Mouse (Mus musculus) lung, embryonic 15.5 days (tissue): ENCODE results near the gene Slc8a2. TPM values are rescaled to one million over a fixed set of nuclear protein-coding genes. Genes with fewer than 3 reads are reported as not detected.

ENCODE experiments used
- ATAC-seq: fragments of 200-750 bp; cut with Nextera tagmentation; 2 replicates; pipeline ENCODE4 v1.8.0; 2017; ENCODE audit warnings: moderate number of reproducible peaks, borderline replicate concordance; ENCODE audit not compliant: low FRiP score, low TSS enrichment; ENCODE audit errors: extremely low read depth
- H3K27ac ChIP-seq: fragments of 300-500 bp; sonication (generic); 2 replicates; pipeline ENCODE4 v1.5.1; 2015; ENCODE audit warnings: moderate library complexity, mild to moderate bottlenecking, inconsistent platforms
- H3K27me3 ChIP-seq: fragments of 300-500 bp; sonication (generic); 2 replicates; pipeline ENCODE4 v1.6.1; 2015; ENCODE audit warnings: inconsistent platforms
- H3K36me3 ChIP-seq: fragments of 300-500 bp; sonication (generic); 2 replicates; pipeline ENCODE4 v1.6.1; 2015; ENCODE audit warnings: inconsistent platforms
- H3K4me1 ChIP-seq: fragments of 300-500 bp; sonication (generic); 2 replicates; pipeline ENCODE4 v1.6.1; 2015; ENCODE audit warnings: inconsistent platforms
- H3K4me2 ChIP-seq: fragments of 300-500 bp; sonication (generic); 2 replicates; pipeline ENCODE4 v1.6.1; 2015; ENCODE audit warnings: inconsistent platforms, mild to moderate bottlenecking, moderate library complexity
- H3K4me3 ChIP-seq: fragments of 300-500 bp; sonication (generic); 2 replicates; pipeline ENCODE4 v1.5.1; 2015; ENCODE audit warnings: mild to moderate bottlenecking, inconsistent platforms
- H3K9ac ChIP-seq: fragments of 300-500 bp; sonication (generic); 2 replicates; pipeline ENCODE4 v1.6.1; 2015; ENCODE audit warnings: inconsistent platforms
- H3K9me3 ChIP-seq: fragments of 300-500 bp; sonication (generic); 2 replicates; pipeline ENCODE4 v1.6.1; 2016; ENCODE audit warnings: inconsistent platforms
- WGBS: fragments of 180-500 bp; shearing (Covaris S2); methylation state at CpG from one replicate; pipeline ENCODE4 v1.1.7; 2015; 5-methylcytosine and 5-hydroxymethylcytosine counted together
- polyA plus RNA-seq: library from polyadenylated mRNA; unstranded; fragments of >200 nt; fragmentation: Nextera tagmentation; extraction: Ambion mirVana; gene quantifications from 2 replicates; pipeline ENCODE4 v1.2.1, GENCODE M21; 2015

Slc8a2 gene
- polyA plus RNA-seq, result 0.10 and 0.12 TPM in 2 replicates

DNA sequence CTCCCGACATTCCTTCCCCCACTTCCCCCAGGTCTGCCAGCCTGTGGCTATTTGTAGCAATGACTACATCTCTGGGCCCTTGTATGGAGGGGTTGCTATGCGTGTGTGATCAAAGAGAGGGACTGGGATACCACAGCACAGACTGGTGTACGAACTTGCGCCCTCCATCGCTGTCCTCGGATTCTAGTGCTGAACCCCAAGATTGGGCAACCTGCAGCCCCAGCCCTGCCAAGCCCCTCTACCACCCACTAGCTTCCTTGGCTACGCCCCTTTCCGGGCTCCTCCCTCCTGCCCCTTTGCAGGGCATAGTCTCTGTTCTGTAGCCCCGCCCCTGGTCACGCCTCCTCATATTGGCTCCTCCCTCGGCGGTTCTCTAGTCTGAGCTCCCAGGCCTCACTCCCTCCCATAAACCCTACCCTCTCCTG lies at the start of gene Slc8a2:
Slc8a2 (plus strand) TSS at position 406 of the 425 bp plus-strand sequence.
- Histone ChIP-seq H3K9me3 (no peaks in the 10 kb centered on the region), H3K27ac (peak within 1 kb of the TSS; percentile 52; the same call in 1 of the 2 replicates), H3K36me3 (no peaks in the 10 kb centered on the region), H3K9ac (peak within 1 kb of the TSS; percentile 52), H3K4me3 (peak within 1 kb of the TSS; percentile 47), H3K27me3 (peaks cover 6% of the 10 kb centered on the region; the same call in 1 of the 2 replicates), H3K4me1 (peaks cover 33% of the 10 kb centered on the region), H3K4me2 (peak within 1 kb of the TSS; percentile 80)
- WGBS, result 3% methylated on average over 12 of the region's 12 CpGs
- ATAC-seq, result peak; percentile 85

DNA sequence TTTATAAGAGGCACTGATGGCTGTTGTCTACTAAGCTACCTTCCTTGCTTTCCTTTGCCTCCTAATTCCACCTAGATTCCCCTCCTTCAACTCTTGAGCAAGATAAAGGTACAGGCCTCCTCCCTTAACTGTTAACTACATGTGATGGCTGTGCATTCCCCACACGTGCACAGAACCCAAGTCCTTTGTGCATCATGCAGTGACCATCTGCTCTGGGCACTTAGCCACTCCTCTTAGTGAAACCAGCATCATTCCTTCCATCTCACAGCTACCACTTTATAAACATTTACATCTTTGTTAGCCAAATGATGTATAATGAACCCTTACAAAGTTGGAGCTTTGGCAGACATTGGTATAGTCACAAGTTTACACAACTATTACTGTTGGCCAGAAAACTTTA lies 49.7 kb upstream of the Slc8a2 start:
- Histone ChIP-seq H3K9me3 (no peaks in the 10 kb centered on the region), H3K27ac (no peak overlapping the region), H3K9ac (no peak overlapping the region), H3K4me1 (no peaks in the 10 kb centered on the region), H3K27me3 (no peaks in the 10 kb centered on the region), H3K36me3 (no peaks in the 10 kb centered on the region), H3K4me3 (no peak overlapping the region), H3K4me2 (no peak overlapping the region)
- no peak for ATAC-seq
- WGBS, result 59% methylated on average over 1 of the region's 1 CpGs

DNA sequence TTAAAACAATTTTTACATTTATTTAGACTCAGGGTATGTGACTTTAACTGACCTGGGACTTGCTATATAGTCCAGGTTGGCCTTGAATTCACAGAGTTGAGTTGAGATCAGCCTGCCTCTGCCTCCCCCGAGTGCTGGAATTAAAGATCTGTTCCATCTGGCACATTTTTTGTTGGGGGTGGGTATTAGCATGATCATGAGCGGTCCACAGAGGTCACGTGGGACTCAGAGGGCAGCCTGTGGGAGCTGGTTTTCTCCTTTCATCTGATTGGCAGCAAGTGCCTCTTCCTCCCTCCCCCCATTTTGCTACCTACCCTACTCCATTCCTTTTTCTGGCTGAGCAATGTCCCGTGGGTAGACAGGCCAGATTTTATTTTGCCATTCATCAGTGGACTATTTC lies 49.0 kb upstream of the Slc8a2 start:
- ATAC-seq, result no peak
- Histone ChIP-seq H3K9me3 (no peaks in the 10 kb centered on the region), H3K27me3 (no peaks in the 10 kb centered on the region), H3K4me2 (no peak overlapping the region), H3K4me3 (no peak overlapping the region), H3K27ac (no peak overlapping the region), H3K36me3 (no peaks in the 10 kb centered on the region), H3K4me1 (no peaks in the 10 kb centered on the region), H3K9ac (no peak overlapping the region)
- 57% methylated on average over 4 of the region's 4 CpGs for WGBS

DNA sequence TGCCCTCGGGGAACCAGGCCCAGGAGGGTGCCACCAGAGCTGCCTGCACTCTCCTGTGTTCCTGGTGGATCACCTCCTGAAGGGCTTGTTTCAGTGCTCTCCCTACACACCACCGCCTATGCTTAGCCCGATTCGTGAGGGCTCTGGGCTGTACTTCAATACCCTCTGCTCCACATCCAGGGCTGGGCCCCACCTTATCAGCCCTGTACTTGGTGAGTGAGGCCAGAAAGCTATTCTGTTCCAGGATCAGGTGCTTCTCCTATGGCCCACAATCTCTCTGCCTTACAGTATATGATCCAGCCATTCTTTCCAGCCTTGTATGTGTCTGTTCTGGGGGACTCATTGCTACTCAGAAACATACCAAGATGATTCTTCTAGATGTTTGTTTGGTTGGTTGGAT lies 46.3 kb upstream of the Slc8a2 start:
- no peak overlapping the region for H3K4me2 ChIP-seq
- H3K9me3 ChIP-seq, result no peaks in the 10 kb centered on the region
- ATAC-seq, result no peak
- no peak overlapping the region for H3K9ac ChIP-seq
- no peaks in the 10 kb centered on the region for H3K4me1 ChIP-seq
- no peaks in the 10 kb centered on the region for H3K27me3 ChIP-seq
- no peak overlapping the region for H3K27ac ChIP-seq
- 59% methylated on average over 4 of the region's 4 CpGs for WGBS
- no peaks in the 10 kb centered on the region for H3K36me3 ChIP-seq
- no peak overlapping the region for H3K4me3 ChIP-seq

DNA sequence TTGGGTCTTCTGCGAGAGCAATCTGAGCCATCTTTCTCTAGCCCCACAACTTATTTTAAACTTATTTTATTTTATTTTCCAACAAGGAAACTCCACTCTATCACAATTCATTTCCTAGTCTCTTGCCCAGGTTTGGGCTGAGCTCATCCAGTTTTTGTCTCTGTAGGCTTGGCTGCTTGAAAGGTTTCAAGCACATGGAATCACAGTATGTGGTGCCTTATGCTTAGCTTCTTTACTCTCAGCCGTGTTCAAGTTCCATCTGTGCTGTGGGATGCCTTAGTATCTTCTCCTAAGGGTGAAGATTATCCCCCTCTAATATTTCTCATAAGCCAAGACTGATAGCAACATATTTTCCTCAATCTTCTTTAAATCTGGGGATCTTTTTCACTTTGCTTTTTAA lies 42.0 kb upstream of the Slc8a2 start:
- Histone ChIP-seq H3K36me3 (no peaks in the 10 kb centered on the region), H3K9ac (no peak overlapping the region), H3K4me2 (no peak overlapping the region), H3K4me1 (no peaks in the 10 kb centered on the region), H3K27me3 (no peaks in the 10 kb centered on the region), H3K4me3 (no peak overlapping the region), H3K27ac (no peak overlapping the region), H3K9me3 (no peaks in the 10 kb centered on the region)
- 70% methylated on average over 2 of the region's 2 CpGs for WGBS
- no peak for ATAC-seq

DNA sequence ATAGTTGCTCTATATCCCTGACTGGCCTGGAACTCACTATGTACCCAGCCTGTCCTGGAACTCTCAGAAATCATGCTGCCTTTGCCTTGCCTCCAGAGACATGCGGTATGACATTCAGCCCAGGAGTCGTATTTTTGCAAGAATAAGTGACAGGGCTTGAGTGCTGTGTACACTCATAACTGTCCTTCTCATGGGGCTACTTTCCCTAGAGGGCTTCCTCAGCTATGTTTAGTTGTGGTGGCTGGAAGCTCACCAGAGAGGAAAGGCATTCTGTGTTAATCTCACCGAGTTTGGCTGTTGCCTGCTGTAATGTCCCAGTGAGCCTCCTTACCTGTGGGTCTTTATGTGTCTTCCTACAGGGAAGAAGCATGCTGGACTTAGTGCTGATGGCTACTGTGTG lies 35.0 kb upstream of the Slc8a2 start:
- no peak for ATAC-seq
- H3K4me2 ChIP-seq, result no peak overlapping the region
- H3K27me3 ChIP-seq, result no peaks in the 10 kb centered on the region
- H3K4me1 ChIP-seq, result peaks cover 10% of the 10 kb centered on the region
- no peak overlapping the region for H3K27ac ChIP-seq
- H3K9ac ChIP-seq, result no peak overlapping the region
- H3K36me3 ChIP-seq, result no peaks in the 10 kb centered on the region
- no peaks in the 10 kb centered on the region for H3K9me3 ChIP-seq
- H3K4me3 ChIP-seq, result no peak overlapping the region
- 64% methylated on average over 3 of the region's 3 CpGs for WGBS

DNA sequence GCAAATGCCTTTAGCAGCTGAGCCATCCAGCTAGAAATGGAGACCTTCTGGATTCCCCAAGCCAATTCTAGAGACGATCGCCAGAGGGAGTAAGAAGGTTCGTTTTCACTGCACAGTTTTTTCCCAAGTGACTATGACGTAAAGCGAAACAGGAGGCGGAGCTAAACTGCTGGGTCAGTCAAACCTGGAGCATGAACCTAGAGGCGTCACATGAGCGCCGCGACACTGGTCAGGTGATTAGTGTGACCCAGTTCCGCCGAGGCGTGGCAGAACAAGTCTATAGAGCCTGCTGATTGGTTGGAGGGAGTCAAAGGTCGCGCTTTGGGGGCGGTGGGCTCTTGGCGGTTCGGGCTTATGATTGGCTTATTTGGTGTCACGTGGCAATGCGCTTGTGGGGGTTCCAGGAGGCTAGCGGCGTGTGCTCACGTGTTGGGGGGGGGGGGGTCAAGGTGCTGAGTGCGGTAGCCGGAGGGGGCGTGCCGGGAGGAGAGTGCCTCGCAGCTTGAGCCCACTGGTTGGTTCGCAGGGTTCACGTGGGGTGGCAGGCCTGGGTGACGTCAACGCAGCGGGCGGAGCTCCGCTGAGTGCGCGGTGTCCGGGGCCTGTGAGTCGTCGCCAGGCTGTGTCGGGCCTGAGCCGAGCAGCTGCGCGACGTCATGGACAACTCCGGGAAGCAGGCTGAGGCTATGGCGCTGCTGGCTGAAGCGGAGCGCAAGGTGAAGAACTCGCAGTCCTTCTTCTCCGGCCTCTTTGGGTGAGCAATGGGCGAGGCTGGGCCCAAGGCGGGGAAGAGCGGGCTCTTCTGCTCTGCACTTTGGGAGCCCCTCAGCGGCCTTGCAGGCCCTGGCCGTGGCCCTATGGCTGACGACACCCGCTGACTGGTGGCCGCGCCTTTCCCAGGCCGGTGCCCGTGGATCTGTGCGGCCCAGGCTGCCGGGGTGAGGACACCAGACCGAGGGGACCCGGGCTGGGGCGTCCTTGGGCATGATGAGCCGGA lies 31.3 kb upstream of the Slc8a2 start, which contains the start of gene Napa:
Napa (plus strand) TSS at position 438 of the 997 bp plus-strand sequence.
- whole genome bisulfite sequencing, result under 1% methylated on average over 64 of the region's 68 CpGs
- H3K4me1 ChIP-seq, result peaks cover 17% of the 10 kb centered on the region
- peak within 1 kb of the TSS; percentile 88 for H3K4me2 ChIP-seq
- H3K27ac ChIP-seq, result peak within 1 kb of the TSS; percentile 86
- peak within 1 kb of the TSS; percentile 99 for H3K9ac ChIP-seq
- no peaks in the 10 kb centered on the region for H3K27me3 ChIP-seq
- H3K9me3 ChIP-seq, result no peaks in the 10 kb centered on the region
- H3K36me3 ChIP-seq, result no peaks in the 10 kb centered on the region
- H3K4me3 ChIP-seq, result peak within 1 kb of the TSS; percentile 97
- ATAC-seq, result peak; percentile 99

DNA sequence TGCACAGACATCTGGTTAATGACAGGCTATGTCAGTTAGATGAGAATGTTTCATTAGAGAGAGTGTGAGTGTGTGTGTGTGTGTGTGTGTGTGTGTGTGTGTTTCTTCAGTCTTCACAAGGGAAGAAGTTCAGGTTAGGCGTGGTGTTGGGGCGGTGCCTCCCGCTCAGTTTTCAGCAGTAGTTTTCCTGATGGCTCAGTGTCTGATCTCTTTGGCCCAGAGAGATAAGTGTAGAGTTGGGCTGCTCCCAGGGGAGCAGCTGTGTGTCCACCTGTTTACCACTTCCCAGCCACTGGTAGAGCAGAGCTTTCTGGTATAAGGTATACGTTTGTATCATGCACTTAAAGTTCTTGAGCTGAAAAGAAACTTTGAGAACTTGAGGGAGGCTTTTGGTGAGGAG lies 29.7 kb upstream of the Slc8a2 start:
- peak overlapping the region; percentile 97 for H3K4me3 ChIP-seq
- no peaks in the 10 kb centered on the region for H3K27me3 ChIP-seq
- H3K9me3 ChIP-seq, result no peaks in the 10 kb centered on the region
- H3K4me1 ChIP-seq, result peaks cover 17% of the 10 kb centered on the region
- H3K9ac ChIP-seq, result peak overlapping the region; percentile 99
- 74% methylated on average over 4 of the region's 4 CpGs for WGBS
- no peak overlapping the region for H3K27ac ChIP-seq
- ATAC-seq, result no peak
- H3K4me2 ChIP-seq, result peak overlapping the region; percentile 88
- H3K36me3 ChIP-seq, result peaks cover 8% of the 10 kb centered on the region; the same call in 1 of the 2 replicates

DNA sequence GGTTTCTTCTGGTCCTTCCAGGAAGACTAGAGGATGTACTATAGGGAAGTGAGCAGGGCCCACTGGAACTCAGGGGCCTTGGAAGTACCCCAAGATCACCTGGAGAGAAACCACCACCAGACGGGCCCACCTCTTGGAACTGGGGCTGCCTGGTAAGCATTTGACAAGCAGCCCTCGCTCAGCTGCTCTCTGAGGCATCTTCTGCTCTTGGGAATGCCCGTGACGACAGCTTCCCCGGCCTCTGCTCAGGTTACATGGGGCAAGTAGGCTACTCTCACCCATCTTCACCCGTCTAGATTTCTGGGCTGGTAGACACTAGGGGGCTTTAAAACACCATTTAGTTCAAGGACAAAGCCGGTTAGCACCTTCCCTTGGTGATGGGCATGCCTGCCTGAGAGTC lies 28.5 kb upstream of the Slc8a2 start:
- no peaks in the 10 kb centered on the region for H3K27me3 ChIP-seq
- no peak overlapping the region for H3K4me3 ChIP-seq
- peaks cover 14% of the 10 kb centered on the region; the same call in 1 of the 2 replicates for H3K36me3 ChIP-seq
- WGBS, result 74% methylated on average over 7 of the region's 7 CpGs
- H3K27ac ChIP-seq, result no peak overlapping the region
- peaks cover 17% of the 10 kb centered on the region for H3K4me1 ChIP-seq
- no peak overlapping the region for H3K9ac ChIP-seq
- no peaks in the 10 kb centered on the region for H3K9me3 ChIP-seq
- ATAC-seq, result no peak
- no peak overlapping the region for H3K4me2 ChIP-seq

DNA sequence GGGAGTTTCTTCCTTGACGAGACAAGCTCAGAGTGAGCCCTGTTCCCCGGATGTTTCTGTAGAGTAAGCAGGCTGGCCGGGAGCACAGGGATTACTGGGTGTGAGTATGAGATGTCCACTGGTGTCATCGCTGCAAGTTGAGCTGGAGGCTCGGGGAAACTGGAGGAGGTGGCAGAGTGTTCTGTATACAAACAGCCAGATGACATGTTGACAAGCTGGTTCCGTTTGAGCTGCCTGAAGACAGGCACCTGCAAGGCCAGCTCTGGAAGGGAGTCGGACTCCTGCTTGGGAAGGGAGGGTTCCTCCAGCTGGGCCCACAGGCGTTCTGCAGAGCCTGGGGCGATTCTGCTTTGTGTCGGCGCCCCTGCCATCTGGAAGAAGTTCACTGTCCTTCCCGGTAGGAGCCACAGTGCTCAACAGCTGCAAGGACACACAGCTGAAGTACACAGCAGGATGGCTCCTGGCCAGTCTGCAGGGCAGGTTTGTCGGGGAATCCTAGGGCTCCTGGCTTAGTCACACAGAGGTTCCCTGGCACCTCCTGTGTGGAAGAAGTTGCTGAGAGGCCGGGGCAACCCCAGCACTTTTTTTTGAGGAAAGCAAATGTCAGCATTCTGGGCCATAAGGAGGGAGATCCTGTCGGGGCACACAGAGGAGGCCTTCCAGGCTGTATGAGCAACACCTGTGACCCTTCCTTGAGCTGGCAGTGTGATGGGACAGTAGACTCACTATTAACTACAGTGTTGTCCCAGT lies 27.7 kb upstream of the Slc8a2 start:
- no peak for ATAC-seq
- no peaks in the 10 kb centered on the region for H3K27me3 ChIP-seq
- no peak overlapping the region for H3K4me2 ChIP-seq
- H3K4me1 ChIP-seq, result peaks cover 17% of the 10 kb centered on the region
- no peak overlapping the region for H3K4me3 ChIP-seq
- WGBS, result 57% methylated on average over 15 of the region's 15 CpGs
- H3K27ac ChIP-seq, result no peak overlapping the region
- H3K9me3 ChIP-seq, result no peaks in the 10 kb centered on the region
- no peak overlapping the region for H3K9ac ChIP-seq
- peaks cover 14% of the 10 kb centered on the region; the same call in 1 of the 2 replicates for H3K36me3 ChIP-seq

DNA sequence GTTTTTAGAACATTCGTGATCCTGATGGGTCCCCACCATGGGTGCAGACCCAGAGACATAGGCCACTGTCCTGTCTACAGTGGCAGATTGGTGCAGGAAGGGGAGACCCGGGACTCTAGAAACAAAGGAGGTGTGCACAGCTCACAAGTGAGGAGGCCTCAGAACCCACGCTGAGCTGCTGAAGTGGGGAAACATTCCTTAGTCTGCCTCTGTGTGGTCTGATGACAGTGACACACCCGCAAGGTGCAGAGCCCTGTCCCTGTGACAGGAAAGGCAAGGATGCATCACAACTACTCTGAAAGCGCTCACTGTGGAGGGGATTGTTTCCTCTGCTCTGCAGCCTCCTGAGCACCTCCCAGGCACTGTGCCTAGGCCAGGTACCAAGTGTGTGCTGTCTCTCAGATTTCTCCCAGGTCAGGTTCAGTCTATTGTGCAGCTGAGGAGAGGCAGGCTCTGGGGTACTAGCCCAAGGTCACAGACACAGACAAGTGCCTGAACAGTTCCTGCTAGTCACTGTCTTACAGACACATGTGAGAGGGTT lies 26.9 kb upstream of the Slc8a2 start:
- 88% methylated on average over 5 of the region's 5 CpGs for WGBS
- ATAC-seq, result no peak

More for the DNA sequence above, 26.9 kb upstream of the Slc8a2 start:
- H3K4me3 ChIP-seq, result no peak overlapping the region
- H3K27me3 ChIP-seq, result no peaks in the 10 kb centered on the region
- H3K27ac ChIP-seq, result no peak overlapping the region
- no peaks in the 10 kb centered on the region for H3K9me3 ChIP-seq
- no peak overlapping the region for H3K9ac ChIP-seq
- peaks cover 19% of the 10 kb centered on the region; the same call in 1 of the 2 replicates for H3K36me3 ChIP-seq
- H3K4me1 ChIP-seq, result peaks cover 14% of the 10 kb centered on the region
- H3K4me2 ChIP-seq, result no peak overlapping the region
